Mouse (Mus musculus) layer of hippocampus, adult 18-20 months (tissue): ENCODE measurements at regions not wholly inside any gene's neighbourhood (a gene's known extent, or its start where the extent isn't known, plus 50 kb on each side); places are given as distances from the start of the nearest gene placed in this dataset.

Source experiments
- DNase-seq, 2 experiments: peaks; one replicate each; pipeline ENCODE4 v3.0.0; 2022; ENCODE audit warnings: low spot score in 2 of 2

GRCm38 (mm10) chr10:66928211-66928990, 167.5 kb upstream of the Jmjd1c start:
- DNase-seq, result no peak

DNA sequence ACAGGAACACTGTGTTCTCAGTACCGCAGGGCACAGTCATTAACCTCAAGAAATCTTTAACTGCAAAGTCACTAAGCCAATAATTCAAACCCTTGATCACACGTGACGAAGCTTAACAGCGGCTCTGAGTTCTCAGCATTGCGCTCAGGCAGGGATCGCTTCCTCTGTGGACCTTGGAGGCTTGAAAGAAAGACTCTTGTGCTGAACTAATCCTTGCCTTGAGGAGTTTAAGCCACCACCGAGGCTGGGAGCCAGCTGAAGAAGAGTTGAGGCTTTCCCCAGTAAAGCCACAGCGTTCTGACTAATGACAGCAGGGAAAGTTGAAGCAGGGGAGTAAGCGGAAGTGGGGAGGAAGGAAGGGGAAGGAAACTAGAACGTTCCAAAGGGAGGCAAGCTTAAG, 165.4 kb upstream of the Jmjd1c start:
- DNase-seq, result no peak

DNA sequence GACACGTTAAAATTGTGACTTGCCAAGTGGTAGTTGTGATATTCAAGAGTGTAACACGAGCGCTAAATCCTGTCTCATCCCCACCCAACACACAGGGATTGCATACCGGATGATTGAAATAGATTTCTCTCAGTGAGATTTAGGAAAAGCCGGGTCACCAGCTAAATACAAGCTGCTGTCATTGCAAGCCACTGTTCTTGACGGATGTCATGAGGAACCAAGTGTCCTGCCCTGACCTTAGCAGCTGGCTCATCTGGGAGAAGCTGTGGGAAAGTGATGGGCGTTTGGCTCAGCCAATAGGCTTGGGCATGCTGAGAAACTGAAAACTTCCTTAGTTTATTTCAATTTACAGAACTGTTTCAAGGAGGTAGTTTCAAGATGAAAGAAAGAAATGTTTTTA, 164.4 kb upstream of the Jmjd1c start:
- no peak for DNase-seq

DNA sequence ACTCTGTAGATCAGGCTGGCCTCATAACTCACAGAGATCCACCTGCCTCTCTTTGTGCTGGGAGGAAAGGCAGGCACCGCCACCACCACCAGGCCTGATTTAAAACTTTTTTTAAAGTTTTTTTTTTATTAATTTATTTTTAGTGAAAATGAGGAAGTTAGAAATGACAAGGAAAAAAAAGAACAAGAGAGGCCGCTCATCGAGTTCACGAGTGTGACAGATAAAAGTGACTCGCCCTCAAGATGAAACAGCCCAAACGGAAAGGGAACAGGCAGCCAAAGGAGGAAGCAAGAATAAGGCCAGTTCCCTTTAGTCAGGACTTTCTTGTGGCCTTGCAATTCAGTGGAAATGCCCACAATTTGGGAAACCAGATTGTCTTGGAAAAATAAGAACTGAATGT, 163.4 kb upstream of the Jmjd1c start:
- DNase-seq, result no peak

- DNase-seq, result no peak
Measured at GRCm38 (mm10) chr10:66933689-66934088, 162.2 kb upstream of the Jmjd1c start.

DNA sequence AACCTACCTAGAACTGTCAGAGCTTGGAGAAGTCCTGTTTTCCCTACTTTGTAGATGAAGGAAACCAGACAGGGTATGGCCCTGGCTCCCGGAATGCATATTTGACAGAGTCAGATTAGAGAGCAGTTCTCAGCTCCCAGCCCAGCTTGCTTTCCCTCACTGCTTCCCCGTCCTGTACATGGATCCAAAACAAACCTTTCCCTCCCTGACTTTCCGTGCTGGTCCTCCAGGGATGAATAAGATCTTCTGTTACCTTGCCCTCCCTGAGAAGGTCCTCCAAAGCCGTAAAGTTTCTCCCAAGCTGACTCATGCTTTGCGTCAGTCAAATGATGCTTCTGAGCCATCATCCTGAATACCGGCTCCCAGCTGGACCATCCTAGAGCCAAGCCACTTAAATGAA, 160.2 kb upstream of the Jmjd1c start:
- DNase-seq, result no peak

DNA sequence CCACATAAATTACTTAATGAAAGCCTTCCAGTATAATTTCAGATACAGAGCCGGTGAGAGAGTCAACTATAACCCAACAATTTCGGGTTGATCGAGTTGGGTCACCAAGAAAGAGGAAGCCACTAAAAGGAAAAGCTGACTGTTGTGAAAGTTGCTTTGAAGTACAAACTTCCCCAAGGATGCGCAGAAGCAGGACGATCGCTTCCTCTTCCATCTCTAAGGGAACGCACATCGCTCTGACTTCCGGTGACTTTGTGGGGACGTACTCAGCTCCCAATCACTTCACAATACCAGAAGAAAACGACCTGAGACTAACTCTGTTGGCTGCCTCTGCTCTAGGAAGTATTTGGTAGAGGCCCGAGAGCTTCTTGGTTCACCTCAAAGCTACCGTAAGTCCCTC, 158.8 kb upstream of the Jmjd1c start:
- DNase-seq, result no peak

DNA sequence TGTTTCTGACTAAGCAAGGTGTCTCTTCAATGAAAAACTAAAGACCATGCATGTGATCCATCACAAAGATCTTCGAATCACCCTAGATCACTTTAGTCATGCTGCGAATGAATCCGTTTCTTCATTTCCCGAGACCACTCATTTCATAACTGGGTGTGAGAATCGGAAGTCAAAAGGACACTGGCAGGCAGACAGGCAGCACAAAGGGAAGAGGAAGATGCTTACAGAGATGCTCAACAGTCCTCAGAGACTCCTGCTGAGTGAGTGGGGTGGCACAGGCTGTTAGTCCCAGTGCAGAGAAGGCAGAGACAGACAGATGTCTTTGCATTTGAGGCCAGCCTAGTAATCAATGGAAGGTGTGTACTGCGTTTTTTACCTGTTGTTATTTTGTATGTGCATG, 155.6 kb upstream of the Jmjd1c start:
- DNase-seq, result no peak

DNA sequence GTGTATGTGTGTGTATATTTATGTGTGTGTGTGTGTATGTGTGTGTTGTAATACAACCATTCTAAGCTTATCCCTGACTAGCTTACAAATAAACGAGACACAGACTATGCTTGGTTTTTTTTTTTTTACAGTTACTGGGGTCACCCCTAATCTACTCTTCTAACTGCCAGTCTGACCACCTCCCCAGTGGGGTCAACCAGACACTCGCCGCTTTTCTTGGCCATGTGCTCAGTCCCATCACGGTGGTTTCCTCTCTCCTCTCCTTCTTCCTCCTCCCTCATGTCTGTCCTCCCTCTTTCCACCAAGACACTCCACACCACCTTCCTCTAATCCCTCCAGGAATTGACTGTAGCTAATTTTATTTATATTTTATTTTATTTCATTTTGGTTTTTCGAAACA, 155.0 kb upstream of the Jmjd1c start:
- no peak for DNase-seq

- no peak for DNase-seq
Measured at GRCm38 (mm10) chr10:66941974-66942373, 154.0 kb upstream of the Jmjd1c start.

DNA sequence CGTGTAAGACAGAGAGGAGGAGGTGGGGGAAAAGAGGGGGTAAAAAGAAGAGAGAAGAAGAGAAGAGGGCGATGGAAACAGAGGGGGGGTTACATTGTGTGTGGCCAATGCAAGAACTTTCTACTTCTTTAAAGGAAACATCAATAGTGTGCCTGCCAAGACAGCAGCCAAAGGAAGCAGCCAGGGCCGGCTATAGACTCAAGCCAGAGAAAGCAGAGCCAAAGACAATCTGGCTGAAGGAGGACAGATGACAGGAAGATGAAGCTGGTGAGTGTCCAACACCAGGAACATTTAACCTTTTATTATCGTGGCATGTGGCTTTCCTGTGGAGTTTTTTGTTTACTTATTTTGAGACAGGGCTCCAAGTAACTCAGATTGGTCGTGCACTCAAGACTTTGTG, 152.1 kb upstream of the Jmjd1c start:
- no peak for DNase-seq

DNA sequence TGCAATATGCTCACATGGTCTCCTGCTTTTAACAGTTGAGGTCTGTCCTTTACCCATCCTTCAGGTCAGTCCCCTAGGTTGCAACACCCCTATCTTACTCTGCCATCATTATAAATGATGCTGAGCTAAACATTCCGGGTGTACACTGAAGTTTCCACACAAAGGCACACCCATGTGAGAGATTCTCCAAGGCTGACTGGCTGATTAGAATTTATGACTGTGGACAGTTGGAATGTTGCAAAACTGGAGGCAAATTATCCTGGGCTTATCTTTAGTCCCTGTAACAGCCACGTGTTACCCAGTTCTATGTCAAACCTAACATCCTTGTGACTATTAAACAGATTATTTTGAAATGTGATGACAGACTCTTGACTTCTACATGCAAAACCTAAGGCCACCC, 149.8 kb upstream of the Jmjd1c start:
- DNase-seq, result no peak

DNA sequence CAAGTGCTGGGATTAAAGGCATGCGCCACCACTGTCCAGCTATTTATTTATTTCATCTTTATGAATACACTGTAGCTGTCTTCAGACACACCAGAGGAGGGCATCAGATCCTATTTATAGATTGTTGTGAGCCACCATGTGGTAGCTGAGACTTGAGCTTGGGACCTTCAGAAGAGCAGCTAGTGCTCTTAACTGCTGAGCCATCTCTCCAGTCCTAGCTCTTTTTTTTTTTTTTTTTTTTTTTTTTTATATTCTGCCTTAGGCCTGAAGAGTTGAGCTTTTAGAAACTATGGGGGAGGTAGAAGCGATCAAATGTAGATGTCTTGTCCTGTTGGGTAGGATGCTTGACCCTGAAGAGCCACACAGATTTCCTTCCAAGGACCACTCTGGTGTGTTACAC, 147.6 kb upstream of the Jmjd1c start:
- no peak for DNase-seq

DNA sequence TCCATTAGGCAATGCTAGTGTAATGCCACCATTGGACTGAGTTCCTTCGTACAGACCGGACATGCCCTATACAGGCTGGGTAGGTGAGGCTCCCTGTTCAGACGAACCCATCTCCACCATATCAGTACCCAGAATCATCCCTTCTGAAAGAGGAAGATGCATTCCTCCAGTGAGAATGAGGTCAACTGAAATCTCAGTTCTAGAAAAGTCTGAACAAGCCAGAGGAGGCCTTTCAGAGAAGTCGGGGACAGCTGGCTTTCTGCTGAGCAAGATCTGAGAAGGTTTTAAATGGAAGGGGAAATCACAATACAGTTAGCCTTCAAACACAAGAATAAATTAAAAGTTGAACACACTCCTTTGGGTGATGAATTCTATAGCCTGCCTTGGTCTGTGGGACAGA, 145.5 kb upstream of the Jmjd1c start:
- no peak for DNase-seq

DNA sequence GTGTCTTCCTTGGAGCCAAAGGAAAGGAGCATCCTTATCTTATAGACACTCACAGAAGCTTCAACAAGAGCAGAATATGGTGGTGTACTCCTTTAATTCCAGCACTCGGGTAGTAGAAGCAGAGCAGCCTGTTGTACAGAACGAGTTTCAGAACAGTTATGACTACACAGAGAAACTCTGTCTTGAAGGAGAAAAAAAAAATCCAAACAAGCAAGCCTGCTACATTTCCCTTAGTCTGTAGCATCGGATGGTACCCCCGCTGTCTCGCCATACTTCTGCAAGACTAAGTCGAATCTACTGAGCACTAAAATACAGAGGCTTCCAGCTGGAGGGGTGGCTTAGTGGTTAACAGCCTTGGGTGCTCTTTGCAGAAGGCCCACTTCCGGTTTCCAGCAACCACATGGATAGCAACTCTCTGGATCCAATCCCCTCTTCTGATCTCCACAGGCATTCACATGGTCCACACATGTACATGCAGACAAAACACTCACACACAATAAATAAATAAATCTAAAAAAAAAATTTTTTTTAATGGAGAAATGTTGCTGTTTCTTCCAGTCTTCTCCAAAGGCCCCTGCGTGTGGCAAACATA, 144.6 kb upstream of the Jmjd1c start:
- no peak for DNase-seq

GRCm38 (mm10) chr10:66951935-66952334, 144.0 kb upstream of the Jmjd1c start:
- DNase-seq, result no peak

DNA sequence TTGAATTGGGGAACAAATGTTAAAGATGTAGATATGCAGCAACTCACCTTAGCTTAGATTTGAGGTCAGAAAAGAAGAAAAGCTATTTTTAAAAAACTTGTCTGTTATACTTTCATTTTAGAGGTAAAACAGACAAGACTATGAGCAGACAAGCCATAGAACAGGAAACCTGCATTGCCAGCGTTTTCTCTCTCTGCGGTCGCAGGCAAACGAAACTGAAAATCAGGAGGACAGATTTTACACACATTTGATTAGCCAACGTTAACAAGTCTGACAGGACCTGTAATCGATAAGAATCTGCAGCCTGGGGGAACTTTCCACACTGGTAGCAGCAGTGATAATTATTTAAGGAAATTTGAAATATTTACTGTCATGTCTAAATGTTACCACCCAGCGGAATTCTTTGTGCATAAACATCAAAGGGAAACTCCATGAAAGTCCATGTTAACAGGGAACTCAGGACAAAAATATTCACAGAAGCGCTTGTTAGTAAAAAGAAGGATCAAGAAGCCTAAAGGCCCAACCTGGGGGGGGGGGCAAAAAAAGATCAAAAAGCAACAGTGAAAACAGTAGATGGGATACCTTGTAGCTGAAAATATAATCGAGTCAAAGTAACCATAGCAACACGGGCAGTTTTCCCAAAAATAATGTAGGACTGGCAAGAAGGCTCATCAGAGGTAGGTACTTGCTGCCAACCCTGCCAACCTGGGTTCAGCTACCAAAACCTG, 142.5 kb upstream of the Jmjd1c start:
- no peak for DNase-seq

DNA sequence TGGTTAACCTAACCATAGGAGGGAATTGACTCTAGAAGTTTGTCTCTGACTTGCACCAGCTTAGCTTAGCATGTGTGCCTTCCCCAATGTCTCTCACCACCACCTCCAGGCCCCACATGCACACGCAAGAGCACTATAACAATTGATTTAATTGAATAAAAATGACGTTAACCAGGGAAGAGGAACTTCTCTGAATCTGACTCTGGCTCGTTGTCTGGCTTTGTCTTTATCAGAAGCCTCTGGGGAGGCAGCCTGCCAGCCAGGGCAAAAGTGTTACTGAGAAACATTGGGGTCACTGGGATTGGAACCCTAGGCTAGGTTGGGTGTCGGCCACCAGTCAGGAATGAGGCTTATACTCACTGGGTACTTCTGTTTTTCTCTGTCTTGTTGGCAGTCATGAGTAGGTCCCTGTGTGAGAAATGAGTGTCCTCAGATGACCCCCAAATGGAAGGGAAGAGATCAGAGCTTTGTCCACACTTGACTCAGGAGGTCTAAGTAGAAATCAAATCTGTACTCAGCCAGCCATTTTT, 141.9 kb upstream of the Jmjd1c start:
- DNase-seq, result no peak

DNA sequence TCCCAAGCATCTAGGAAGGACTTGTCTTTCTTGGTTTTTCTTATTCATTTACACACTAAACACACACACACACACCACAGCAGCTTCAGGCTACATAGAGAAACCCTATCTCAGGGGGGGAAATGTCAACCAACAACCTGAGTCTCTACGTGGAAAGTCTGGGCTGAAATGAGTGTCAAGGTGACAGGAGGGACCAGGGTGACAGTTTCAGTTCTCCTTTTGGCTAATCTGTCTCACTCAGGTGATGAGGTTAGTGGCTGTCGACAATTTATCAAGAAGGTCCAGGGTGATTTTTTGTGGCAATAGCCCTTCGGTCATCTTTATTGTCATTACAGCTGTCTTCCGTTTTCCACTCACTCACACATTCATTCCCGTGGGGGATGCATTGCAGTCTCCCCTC, 140.5 kb upstream of the Jmjd1c start:
- DNase-seq, result no peak

DNA sequence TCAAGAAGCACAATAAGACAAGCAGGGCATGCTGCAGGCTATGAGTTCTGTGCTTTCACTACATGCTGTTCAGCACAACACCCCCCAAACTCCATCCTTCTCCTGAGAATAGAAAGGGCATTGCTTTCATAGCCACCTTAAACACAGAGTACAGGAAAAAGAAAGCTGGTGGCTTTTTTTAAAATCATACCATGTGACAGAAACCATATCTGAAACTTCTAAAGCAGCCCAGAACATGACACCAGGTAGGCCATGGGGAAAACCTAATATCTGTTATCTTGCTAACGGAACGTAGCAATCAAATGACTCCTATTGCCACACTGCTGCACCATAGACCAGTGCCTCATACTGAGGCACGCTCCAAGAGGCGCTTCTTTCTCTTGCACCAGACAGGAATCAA, 139.3 kb upstream of the Jmjd1c start:
- no peak for DNase-seq

DNA sequence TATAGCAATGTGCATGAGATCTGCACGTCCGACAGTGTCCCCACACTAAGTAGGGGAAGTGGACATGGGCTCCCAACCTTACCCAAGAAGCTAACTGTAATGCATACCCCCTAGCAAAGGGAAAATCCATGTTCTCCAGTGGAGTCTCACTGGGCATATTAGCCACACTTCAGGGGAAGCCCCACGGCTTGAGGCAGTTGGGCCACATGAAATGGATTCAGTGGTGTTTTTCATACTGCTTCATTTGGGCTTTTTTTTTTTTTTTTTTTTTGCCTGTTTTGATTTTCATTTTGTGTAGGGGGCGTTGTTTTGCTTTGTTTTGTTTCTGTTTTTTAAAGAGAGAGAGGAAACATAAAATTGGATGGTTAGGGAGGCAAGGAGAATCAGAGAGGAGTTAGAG, 138.6 kb upstream of the Jmjd1c start:
- DNase-seq, result no peak
